Mouse (Mus musculus) embryonic facial prominence, embryonic 12.5 days (tissue): Measurements from ENCODE around the gene Polr1d. TPM values are rescaled to one million over a fixed set of nuclear protein-coding genes. Genes with fewer than 3 reads are reported as not detected.

Source experiments
- ATAC-seq: fragments of 200-750 bp; cut with Nextera tagmentation; 2 replicates; pipeline ENCODE4 v1.8.0; 2017; ENCODE audit not compliant: insufficient number of reproducible peaks, insufficient read depth, low FRiP score, low TSS enrichment
- H3K27ac ChIP-seq: fragments of 300-500 bp; sonication (generic); 2 replicates; pipeline ENCODE4 v1.5.1; 2016; ENCODE audit warnings: mild to moderate bottlenecking
- H3K27me3 ChIP-seq: fragments of 300-500 bp; sonication (generic); 2 replicates; pipeline ENCODE4 v1.6.1; 2016; ENCODE audit warnings: mild to moderate bottlenecking, moderate library complexity
- H3K36me3 ChIP-seq: fragments of 300-500 bp; sonication (generic); 2 replicates; pipeline ENCODE4 v1.6.1; 2016; ENCODE audit warnings: mild to moderate bottlenecking
- H3K4me1 ChIP-seq: fragments of 300-500 bp; sonication (generic); 2 replicates; pipeline ENCODE4 v1.6.1; 2016
- H3K4me2 ChIP-seq: fragments of 300-500 bp; sonication (generic); replicated peaks from 2 replicates; pipeline ENCODE4 v1.6.1; 2016; ENCODE audit warnings: mild to moderate bottlenecking, moderate library complexity
- H3K4me3 ChIP-seq: fragments of 300-500 bp; sonication (generic); 2 replicates; pipeline ENCODE4 v1.5.1; 2016; ENCODE audit warnings: mild to moderate bottlenecking
- H3K9ac ChIP-seq: fragments of 300-500 bp; sonication (generic); 2 replicates; pipeline ENCODE4 v1.6.1; 2016; ENCODE audit warnings: mild to moderate bottlenecking, moderate library complexity
- H3K9me3 ChIP-seq: fragments of 300-500 bp; sonication (generic); 2 replicates; pipeline ENCODE4 v1.6.1; 2016; ENCODE audit warnings: mild to moderate bottlenecking, moderate library complexity
- WGBS: fragments of 180-500 bp; shearing (Covaris S2); methylation state at CpG from one replicate; pipeline ENCODE4 v1.1.7; 2016; 5-methylcytosine and 5-hydroxymethylcytosine counted together
- polyA plus RNA-seq: library from polyadenylated mRNA; unstranded; fragments of >200 nt; fragmentation: Nextera tagmentation; extraction: Ambion mirVana; gene quantifications from 2 replicates; pipeline ENCODE4 v1.2.1, GENCODE M21; 2016

The Polr1d gene
- polyA plus RNA-seq, 1 experiment from 2014 or later: 111 TPM

- H3K27me3 ChIP-seq: peaks cover 11% of the 10 kb centered on the region
- ATAC-seq: no peak
- no peak overlapping the region for H3K27ac ChIP-seq
- H3K9me3 ChIP-seq: no peaks in the 10 kb centered on the region
- no peak overlapping the region for H3K4me2 ChIP-seq
- WGBS: 40% methylated on average over 3 of the region's 3 CpGs
- 0 out of 2 replicates have a peak, but pooled peaks cover 6% of the 10 kb centered on the region for H3K4me1 ChIP-seq
- H3K36me3 ChIP-seq: no peaks in the 10 kb centered on the region
- H3K9ac ChIP-seq: no peak overlapping the region
- H3K4me3 ChIP-seq: no peak overlapping the region
Observed at GRCm38 (mm10) chr5:147156376-147156775, 79.5 kb downstream of the Polr1d start.

- Histone ChIP-seq H3K9me3 (no peaks in the 10 kb centered on the region), H3K27ac (no peak overlapping the region), H3K4me2 (no peak overlapping the region), H3K4me3 (no peak overlapping the region), H3K4me1 (0 out of 2 replicates have a peak, but pooled peaks cover 6% of the 10 kb centered on the region), H3K36me3 (no peaks in the 10 kb centered on the region), H3K9ac (no peak overlapping the region), H3K27me3 (peaks cover 11% of the 10 kb centered on the region)
- 73% methylated on average over 7 of the region's 7 CpGs for WGBS
- no peak for ATAC-seq
Observed at GRCm38 (mm10) chr5:147157441-147157840, 80.6 kb downstream of the Polr1d start.

- Histone ChIP-seq H3K27ac (no peak overlapping the region), H3K36me3 (no peaks in the 10 kb centered on the region), H3K4me2 (no peak overlapping the region), H3K9me3 (no peaks in the 10 kb centered on the region), H3K27me3 (peaks cover 4% of the 10 kb centered on the region), H3K4me3 (no peak overlapping the region), H3K4me1 (0 out of 2 replicates have a peak, but pooled peaks cover 6% of the 10 kb centered on the region), H3K9ac (no peak overlapping the region)
- WGBS: 88% methylated on average over 6 of the region's 6 CpGs
- no peak for ATAC-seq
Observed at GRCm38 (mm10) chr5:147159320-147159719, 82.5 kb downstream of the Polr1d start.

GRCm38 (mm10) chr5:147159792-147160191 lies 82.9 kb downstream of the Polr1d start:
- no peak overlapping the region for H3K4me2 ChIP-seq
- H3K27me3 ChIP-seq: no peaks in the 10 kb centered on the region; the same call in 1 of the 2 replicates
- no peak overlapping the region for H3K4me3 ChIP-seq
- H3K4me1 ChIP-seq: 0 out of 2 replicates have a peak, but pooled peaks cover 6% of the 10 kb centered on the region
- H3K9me3 ChIP-seq: no peaks in the 10 kb centered on the region
- H3K9ac ChIP-seq: no peak overlapping the region
- 83% methylated on average over 2 of the region's 2 CpGs for WGBS
- ATAC-seq: peak; percentile 47; the same call in 1 of the 2 replicates
- no peak overlapping the region for H3K27ac ChIP-seq
- H3K36me3 ChIP-seq: no peaks in the 10 kb centered on the region

Other genes with a start within 250 kb of the Polr1d start
- gene Rpl21, start 244.2 kb upstream of the Polr1d start, polyA plus RNA-seq: 521 and 529 TPM in 2 replicates
- 17.2 and 18.8 TPM in 2 replicates for gene Rasl11a, start 232.0 kb upstream of the Polr1d start, polyA plus RNA-seq
- gene Gtf3a, start 128.4 kb upstream of the Polr1d start, polyA plus RNA-seq: 110 and 116 TPM in 2 replicates
- 25.2 and 29.7 TPM in 2 replicates for gene Mtif3, start 113.2 kb upstream of the Polr1d start, polyA plus RNA-seq
- gene Lnx2, start 464 bp upstream of the Polr1d start, polyA plus RNA-seq: 11.6 and 12.0 TPM in 2 replicates
- 0.62 and 1.00 TPM in 2 replicates for gene Gsx1, start 111.6 kb downstream of the Polr1d start, polyA plus RNA-seq
- not detected in 2 replicates for gene Pdx1, start 192.9 kb downstream of the Polr1d start, polyA plus RNA-seq
- gene Cdx2, start 230.2 kb downstream of the Polr1d start, polyA plus RNA-seq: not detected in 2 replicates
- gene Urad, start 245.4 kb downstream of the Polr1d start, polyA plus RNA-seq: not detected in 2 replicates